Mouse (Mus musculus): ENCODE data around the gene Gm28539.

DNA sequence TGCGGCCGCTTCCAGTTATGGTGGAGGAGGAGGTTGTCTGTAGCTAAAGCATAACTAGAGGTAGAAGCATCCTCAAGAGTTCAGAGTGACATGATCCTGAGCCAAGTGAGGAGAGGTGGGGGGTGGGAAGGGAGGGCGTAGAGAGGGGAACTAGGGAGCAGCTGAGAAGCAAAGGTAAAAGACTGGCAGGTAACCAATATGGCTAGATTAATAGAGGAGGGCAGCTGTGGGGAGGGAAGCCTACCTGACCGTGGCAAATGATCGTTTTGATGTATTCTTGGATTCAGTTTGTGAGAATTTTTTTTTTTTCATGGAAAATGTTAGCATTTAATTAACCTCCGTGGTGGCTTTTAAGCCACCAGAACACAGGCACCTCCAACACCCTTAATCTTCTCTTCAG is 107.5 kb downstream of the Gm28539 start:
- TF ChIP-seq CTCF (IDR thresholded peaks at IDR 0.05) (no peak), EP300 (IDR thresholded peaks at IDR 0.05) (no peak)

Measured in lung, postnatal 0 days (tissue).